Mouse (Mus musculus): ENCODE measurements around the gene Zfp2.
A peak's percentile ranks its signal among the peaks of the same experiment; 100 is the strongest.

Gene Zfp2

DNA sequence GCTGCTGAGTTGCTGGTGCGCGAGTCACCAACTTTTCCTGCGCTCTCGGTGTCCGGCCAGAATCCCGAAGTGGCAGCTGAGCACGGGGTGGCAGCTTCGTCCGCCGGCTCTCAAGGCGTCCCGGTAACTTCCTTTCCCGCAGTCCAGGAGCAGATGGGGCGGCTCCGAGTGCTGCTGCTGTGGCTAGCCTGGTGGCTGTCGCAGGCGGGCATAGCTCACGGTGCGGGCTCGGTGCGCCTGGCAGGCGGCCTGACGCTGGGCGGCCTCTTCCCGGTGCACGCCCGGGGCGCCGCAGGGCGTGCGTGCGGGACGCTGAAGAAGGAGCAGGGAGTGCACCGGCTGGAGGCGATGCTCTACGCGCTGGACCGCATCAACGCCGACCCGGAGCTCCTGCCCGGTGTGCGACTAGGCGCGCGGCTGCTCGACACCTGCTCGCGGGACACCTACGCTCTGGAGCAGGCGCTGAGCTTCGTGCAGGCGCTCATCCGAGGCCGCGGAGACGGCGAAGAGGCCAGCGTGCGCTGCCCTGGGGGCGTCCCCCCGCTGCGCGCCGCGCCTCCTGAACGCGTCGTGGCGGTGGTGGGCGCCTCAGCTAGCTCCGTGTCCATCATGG, 64.9 kb downstream of the Zfp2 start:
- peak; percentile 38 to 63 for DNase-seq

DNA sequence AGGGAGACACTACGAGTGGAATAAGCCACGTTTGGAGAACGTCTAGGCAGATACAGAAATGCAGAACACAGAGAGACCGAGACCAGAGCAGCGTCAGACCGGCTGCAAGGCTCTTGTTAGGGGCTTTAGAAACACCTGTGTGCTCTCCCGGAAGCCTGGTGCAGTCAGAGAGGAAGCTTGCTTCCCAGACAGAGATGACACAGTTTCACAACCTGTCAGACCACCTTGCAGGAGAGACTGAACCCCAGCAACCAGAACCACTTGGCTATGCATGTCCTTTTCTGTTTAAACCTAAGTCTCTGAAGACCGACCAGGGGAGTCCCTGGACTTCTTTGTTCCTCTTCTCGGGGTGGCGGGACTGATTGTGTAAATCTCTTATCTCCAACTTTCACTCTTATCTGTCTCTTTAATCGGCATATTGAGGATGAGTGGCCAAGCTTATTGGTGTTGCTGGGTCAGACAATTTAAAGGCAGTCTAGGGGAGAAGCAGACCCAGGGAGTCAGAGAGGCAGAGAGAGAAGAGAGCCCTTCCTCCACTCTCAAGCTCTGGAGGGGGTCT, 65.7 kb downstream of the Zfp2 start, which contains the start of gene Grm6:
Gene Grm6 (plus strand): TSS at position 509 of the 559 bp plus-strand sequence.
- no peak for DNase-seq

DNA sequence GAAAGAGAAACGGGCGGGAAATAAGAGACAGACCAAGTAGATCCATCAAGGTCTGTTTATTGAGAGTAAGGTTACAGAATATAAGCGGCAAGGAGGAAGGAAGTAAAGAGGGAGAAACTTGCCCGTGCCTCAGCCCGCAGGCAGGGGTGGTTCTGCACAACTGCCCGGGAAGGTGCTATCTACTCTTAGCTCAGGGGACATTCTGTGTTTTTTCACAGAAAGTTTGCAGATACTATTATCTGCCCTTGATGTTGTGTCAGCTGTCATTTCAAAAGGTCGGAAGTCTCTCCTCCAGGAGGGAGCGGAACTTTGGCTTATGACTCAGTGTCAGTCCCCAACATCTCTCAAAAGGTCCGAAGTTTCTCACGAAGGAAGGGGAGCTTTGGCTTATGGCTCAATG, 66.7 kb downstream of the Zfp2 start:
- no peak for DNase-seq

All from kidney, postnatal 4 days (tissue).